Mouse (Mus musculus) stomach, embryonic 16.5 days (tissue): ENCODE measurements around the gene Gm20605. TPM values are rescaled to one million over a fixed set of nuclear protein-coding genes. Genes with fewer than 3 reads are reported as not detected.
A peak's percentile ranks its signal among the peaks of the same experiment; 100 is the strongest.

ENCODE experiments used
- ATAC-seq: fragments of 200-750 bp; cut with Nextera tagmentation; 2 replicates; pipeline ENCODE4 v1.8.0; 2017; ENCODE audit warnings: moderate number of reproducible peaks, moderate TSS enrichment; ENCODE audit not compliant: insufficient read depth, low FRiP score
- H3K27ac ChIP-seq: fragments of 300-500 bp; sonication (generic); 2 replicates; pipeline ENCODE4 v1.5.1; 2014; ENCODE audit warnings: low read length
- H3K27me3 ChIP-seq: fragments of 300-500 bp; sonication (generic); 2 replicates; pipeline ENCODE4 v1.6.1; 2014; ENCODE audit warnings: low read length, control low read depth, mixed read lengths; ENCODE audit not compliant: control insufficient read depth, insufficient read depth
- H3K36me3 ChIP-seq: fragments of 300-500 bp; sonication (generic); 2 replicates; pipeline ENCODE4 v1.6.1; 2014; ENCODE audit warnings: low read length; ENCODE audit not compliant: control insufficient read depth, insufficient read depth
- H3K4me1 ChIP-seq: fragments of 300-500 bp; sonication (generic); 2 replicates; pipeline ENCODE4 v1.6.1; 2014; ENCODE audit warnings: low read length, control low read depth, mixed read lengths; ENCODE audit not compliant: control insufficient read depth, insufficient read depth
- H3K4me2 ChIP-seq: fragments of 300-500 bp; sonication (generic); 2 replicates; pipeline ENCODE4 v1.6.1; 2014; ENCODE audit warnings: low read depth, low read length, mixed read lengths
- H3K4me3 ChIP-seq: fragments of 300-500 bp; sonication (generic); replicated peaks from 2 replicates; pipeline ENCODE4 v1.5.1; 2014; ENCODE audit warnings: mild to moderate bottlenecking, low read length
- H3K9ac ChIP-seq: fragments of 300-500 bp; sonication (generic); 2 replicates; pipeline ENCODE4 v1.6.1; 2014; ENCODE audit warnings: low read length
- H3K9me3 ChIP-seq: fragments of 300-500 bp; sonication (generic); replicated peaks from 2 replicates; pipeline ENCODE4 v1.6.1; 2016; ENCODE audit warnings: low read length, control low read depth; ENCODE audit not compliant: control insufficient read depth
- WGBS: fragments of 180-500 bp; shearing (Covaris S2); extraction: QIAGEN DNeasy Blood & Tissue Kit; methylation state at CpG from one replicate; pipeline ENCODE4 v1.1.7; 2014; 5-methylcytosine and 5-hydroxymethylcytosine counted together
- polyA plus RNA-seq: library from polyadenylated mRNA; unstranded; fragments of >200 nt; fragmentation: Nextera tagmentation; extraction: Ambion mirVana; gene quantifications from 2 replicates; pipeline ENCODE4 v1.2.1, GENCODE M21; 2015

The Gm20605 gene
- polyA plus RNA-seq, 1 experiment from 2014 or later, result 9.4 TPM

DNA sequence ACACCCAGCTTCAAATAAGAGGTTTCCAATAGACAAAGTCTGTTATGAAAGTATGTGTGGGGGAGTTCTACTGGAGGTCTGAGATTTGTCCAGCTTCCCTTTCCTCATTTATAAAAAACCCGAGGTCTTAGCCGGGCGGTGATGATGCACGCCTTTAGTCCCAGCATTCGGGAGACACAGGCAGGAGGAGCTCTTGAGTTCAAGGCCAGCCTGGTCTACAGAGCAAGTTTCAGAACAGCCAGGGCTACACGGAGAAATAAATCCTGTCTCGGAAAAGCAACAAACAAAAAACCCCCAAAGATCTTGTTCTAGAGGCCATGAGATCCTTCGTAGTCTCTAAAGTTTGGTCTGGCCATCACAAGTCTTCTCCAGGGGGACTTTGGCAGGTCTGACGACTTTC lies 984 bp upstream of the Gm20605 start:
- Histone ChIP-seq H3K4me2 (peak overlapping the region; percentile 60), H3K9me3 (no peaks in the 10 kb centered on the region), H3K9ac (peak overlapping the region; percentile 76), H3K27ac (peak overlapping the region; percentile 94), H3K36me3 (no peaks in the 10 kb centered on the region), H3K4me3 (peak overlapping the region; percentile 66), H3K4me1 (peaks cover 41% of the 10 kb centered on the region), H3K27me3 (no peaks in the 10 kb centered on the region)
- WGBS, result 3% methylated on average over 9 of the region's 9 CpGs
- ATAC-seq, result no peak

DNA sequence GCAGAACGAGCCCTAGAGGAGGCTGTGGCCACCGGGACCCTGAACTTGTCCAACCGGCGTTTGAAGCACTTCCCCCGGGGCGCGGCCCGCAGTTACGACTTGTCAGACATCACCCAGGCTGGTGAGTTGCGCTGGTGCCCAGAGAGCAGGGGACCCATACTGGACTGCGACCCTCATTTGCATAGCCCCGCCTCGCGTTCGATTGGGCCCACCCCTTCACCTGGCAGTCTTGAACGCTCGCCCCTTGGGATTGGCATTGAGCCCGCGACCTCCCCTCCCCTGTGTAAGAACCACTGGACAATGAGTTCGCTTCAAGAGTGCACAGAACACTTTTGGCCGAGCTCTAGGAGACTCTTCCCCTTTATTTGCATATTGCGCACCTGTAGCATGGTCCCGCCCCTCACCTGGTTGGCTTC lies 339 bp downstream of the Gm20605 start:
- H3K36me3 ChIP-seq, result no peaks in the 10 kb centered on the region
- H3K27ac ChIP-seq, result peak overlapping the region; percentile 92
- H3K9me3 ChIP-seq, result no peaks in the 10 kb centered on the region
- no peaks in the 10 kb centered on the region for H3K27me3 ChIP-seq
- peaks cover 45% of the 10 kb centered on the region for H3K4me1 ChIP-seq
- whole genome bisulfite sequencing, result 0% methylated on average over 23 of the region's 23 CpGs
- peak overlapping the region; percentile 92 for H3K4me2 ChIP-seq
- peak overlapping the region; percentile 76 for H3K9ac ChIP-seq
- peak; percentile 3; the same call in 1 of the 2 replicates for ATAC-seq
- H3K4me3 ChIP-seq, result peak overlapping the region; percentile 66

DNA sequence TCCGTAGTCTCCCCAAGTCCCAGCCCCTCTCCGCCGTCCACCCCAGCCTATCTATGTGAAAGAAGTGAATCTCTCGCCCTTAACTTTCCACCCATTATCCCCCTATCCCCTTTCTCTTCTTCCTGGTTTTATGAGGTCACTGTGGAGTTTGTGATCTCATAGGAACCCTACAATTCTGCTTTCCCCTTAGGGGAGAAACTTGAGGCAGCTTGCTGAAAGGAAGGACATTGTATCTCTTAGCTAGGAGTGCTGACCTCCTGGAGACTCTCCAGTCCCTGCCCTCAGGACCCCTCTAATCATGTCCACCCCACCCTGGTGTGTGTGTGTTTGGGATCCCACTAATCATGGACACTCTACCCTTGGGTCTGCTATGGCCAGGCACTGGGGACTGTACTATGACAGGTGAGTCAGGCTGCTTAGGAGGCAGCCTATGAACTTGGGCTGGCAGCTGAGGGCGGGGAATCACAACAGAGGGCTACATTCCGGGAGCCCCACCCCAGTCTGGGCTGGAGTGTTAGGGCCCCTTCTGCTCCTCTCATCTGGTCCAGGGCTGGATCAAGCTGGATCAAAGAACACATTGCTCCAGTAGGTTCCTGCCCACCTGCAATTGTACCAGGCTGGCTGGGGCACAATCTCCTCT lies 1.1 kb downstream of the Gm20605 start:
- WGBS, result 13% methylated on average over 6 of the region's 6 CpGs
- Histone ChIP-seq H3K4me2 (peak overlapping the region; percentile 92), H3K36me3 (no peaks in the 10 kb centered on the region), H3K9me3 (no peaks in the 10 kb centered on the region), H3K9ac (peak overlapping the region; percentile 76), H3K27ac (peak overlapping the region; percentile 92), H3K4me1 (peaks cover 42% of the 10 kb centered on the region), H3K4me3 (peak overlapping the region; percentile 66), H3K27me3 (no peaks in the 10 kb centered on the region)
- peak; percentile 6; the same call in 1 of the 2 replicates for ATAC-seq

DNA sequence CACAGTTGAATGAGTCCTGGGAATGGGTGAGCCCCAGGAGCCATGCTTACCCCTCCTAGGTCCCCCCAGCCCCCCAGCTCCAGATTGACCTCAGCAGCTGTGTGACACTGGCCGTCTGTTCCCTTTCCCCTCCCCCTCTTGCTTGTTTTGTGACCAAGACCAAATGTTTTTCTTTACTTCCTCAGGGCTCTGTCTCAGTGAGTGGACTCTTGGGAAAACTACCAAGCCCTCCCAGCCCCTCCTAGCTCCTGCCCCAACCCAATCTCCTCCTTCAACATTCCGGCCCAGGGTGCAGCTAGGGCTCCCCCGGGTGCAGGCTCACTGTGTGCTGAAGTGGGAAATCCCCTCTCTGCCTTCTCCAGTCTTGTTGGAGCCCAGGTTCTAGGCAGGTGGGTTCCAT lies 1.6 kb downstream of the Gm20605 start:
- no peaks in the 10 kb centered on the region for H3K27me3 ChIP-seq
- no peak for ATAC-seq
- H3K36me3 ChIP-seq, result no peaks in the 10 kb centered on the region
- peaks cover 42% of the 10 kb centered on the region for H3K4me1 ChIP-seq
- peak overlapping the region; percentile 92 for H3K27ac ChIP-seq
- H3K9me3 ChIP-seq, result no peaks in the 10 kb centered on the region
- H3K4me3 ChIP-seq, result peak overlapping the region; percentile 66
- H3K9ac ChIP-seq, result peak overlapping the region; percentile 76
- peak overlapping the region; percentile 92 for H3K4me2 ChIP-seq
- 7% methylated on average over 3 of the region's 3 CpGs for WGBS

DNA sequence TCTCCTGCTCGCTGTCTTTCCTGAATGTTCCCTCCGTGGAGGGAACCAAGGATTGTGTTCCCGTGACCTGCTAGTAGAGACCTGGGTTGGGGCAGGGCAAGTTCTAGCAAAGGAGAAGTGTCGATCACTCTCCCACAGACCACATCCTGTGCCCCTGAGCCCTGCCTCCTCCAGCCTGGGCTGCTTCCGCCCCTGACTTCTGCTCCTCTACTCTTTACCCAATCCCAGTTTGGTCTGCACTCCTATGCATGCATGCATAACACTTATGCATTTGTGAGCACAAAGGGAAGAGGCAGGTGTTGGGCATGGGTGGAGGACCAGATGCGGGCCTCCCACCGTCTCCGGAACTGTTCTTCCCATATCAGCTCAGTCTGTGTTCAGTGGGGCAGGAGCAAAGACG lies 2.2 kb downstream of the Gm20605 start:
- no peaks in the 10 kb centered on the region for H3K9me3 ChIP-seq
- H3K27me3 ChIP-seq, result no peaks in the 10 kb centered on the region
- 36% methylated on average over 9 of the region's 9 CpGs for WGBS
- H3K4me1 ChIP-seq, result peaks cover 42% of the 10 kb centered on the region
- peak overlapping the region; percentile 66 for H3K4me3 ChIP-seq
- no peaks in the 10 kb centered on the region for H3K36me3 ChIP-seq
- no peak for ATAC-seq
- peak overlapping the region; percentile 92 for H3K27ac ChIP-seq
- peak overlapping the region; percentile 76 for H3K9ac ChIP-seq
- H3K4me2 ChIP-seq, result peak overlapping the region; percentile 92

DNA sequence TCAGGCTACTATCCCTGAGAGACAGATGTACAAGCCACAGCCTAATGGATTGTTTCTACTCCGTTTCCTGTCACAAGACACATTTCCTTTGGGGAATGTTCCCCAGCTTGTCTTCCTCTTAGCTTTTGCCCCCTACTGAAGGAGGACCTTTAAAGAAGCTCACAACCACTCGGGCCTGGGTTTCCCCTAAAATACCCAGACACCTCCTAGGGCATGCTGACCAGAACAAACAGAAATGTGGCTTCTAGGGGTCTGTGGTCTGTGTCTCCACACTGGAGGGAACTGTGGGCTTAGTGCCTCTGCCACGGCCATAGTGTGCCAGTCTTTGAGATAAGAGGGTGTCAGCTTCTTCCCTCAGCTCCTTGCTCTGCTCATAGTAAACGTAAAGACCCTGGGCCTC lies 2.6 kb downstream of the Gm20605 start:
- ATAC-seq, result no peak
- peak overlapping the region; percentile 76 for H3K9ac ChIP-seq
- H3K4me1 ChIP-seq, result peaks cover 42% of the 10 kb centered on the region
- H3K27me3 ChIP-seq, result no peaks in the 10 kb centered on the region
- H3K9me3 ChIP-seq, result no peaks in the 10 kb centered on the region
- H3K36me3 ChIP-seq, result no peaks in the 10 kb centered on the region
- H3K27ac ChIP-seq, result peak overlapping the region; percentile 92
- H3K4me3 ChIP-seq, result peak overlapping the region; percentile 66
- peak overlapping the region; percentile 92 for H3K4me2 ChIP-seq
- 46% methylated on average over 4 of the region's 4 CpGs for WGBS

DNA sequence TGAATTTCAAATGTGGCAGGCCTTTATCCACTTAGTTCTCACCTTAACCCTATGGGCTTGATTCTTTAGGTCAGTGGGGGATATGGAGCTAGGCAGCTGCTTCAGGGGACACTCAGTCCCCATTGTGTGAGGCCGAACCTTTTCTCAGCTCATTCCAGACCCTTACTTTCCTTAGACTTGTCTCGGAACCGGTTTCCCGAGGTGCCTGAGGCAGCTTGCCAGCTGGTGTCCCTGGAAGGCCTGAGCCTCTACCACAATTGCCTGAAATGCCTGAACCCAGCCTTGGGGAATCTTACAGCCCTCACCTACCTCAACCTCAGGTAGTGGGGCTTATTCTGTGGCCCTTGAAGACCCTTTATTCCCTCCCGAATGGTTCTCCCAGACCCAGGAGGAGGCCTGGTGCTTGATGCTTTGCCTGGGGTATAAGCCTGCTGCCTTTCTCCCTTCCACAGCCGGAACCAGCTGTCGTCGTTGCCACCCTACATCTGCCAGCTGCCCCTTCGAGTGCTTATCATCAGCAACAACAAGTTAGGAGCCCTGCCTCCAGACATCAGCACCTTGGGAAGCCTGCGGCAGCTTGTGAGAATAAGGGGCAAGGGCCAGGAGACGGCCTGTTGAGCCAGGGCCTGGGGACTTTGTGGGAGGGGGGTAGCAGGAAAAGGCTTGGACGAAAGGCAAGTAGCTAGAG lies 4.6 kb downstream of the Gm20605 start:
- Histone ChIP-seq H3K4me1 (peaks cover 38% of the 10 kb centered on the region), H3K4me2 (no peak overlapping the region), H3K27ac (no peak overlapping the region), H3K9me3 (no peaks in the 10 kb centered on the region), H3K36me3 (peaks cover 11% of the 10 kb centered on the region), H3K9ac (peak overlapping the region; percentile 12), H3K27me3 (no peaks in the 10 kb centered on the region), H3K4me3 (no peak overlapping the region)
- no peak for ATAC-seq
- WGBS, result 74% methylated on average over 12 of the region's 12 CpGs

DNA sequence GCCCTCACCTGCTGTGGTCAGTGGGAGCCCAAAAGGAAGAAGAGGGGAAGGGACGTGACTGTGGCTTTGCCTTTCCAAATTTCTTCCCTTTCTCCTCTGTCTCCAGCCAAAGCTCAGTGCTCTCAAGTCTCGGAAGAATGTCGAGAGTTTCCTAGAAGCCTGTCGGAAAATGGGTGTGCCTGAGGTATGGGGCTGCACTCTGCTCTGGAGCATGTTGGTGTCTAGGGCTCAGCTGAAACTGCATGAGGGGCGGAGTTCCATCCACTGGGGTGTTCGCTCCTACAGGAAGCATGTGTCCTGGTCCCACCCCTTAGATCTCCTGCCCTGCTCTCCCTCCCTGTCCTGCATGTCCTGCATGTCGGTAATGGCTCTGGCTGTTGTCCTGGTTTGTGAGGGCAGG lies 10.5 kb downstream of the Gm20605 start:
- Histone ChIP-seq H3K4me3 (no peak overlapping the region), H3K4me2 (no peak overlapping the region), H3K9ac (no peak overlapping the region; the same call in 1 of the 2 replicates), H3K27me3 (peaks cover 9% of the 10 kb centered on the region), H3K4me1 (no peaks in the 10 kb centered on the region), H3K27ac (no peak overlapping the region), H3K36me3 (peaks cover 33% of the 10 kb centered on the region), H3K9me3 (no peaks in the 10 kb centered on the region)
- WGBS, result 72% methylated on average over 7 of the region's 7 CpGs
- no peak for ATAC-seq

DNA sequence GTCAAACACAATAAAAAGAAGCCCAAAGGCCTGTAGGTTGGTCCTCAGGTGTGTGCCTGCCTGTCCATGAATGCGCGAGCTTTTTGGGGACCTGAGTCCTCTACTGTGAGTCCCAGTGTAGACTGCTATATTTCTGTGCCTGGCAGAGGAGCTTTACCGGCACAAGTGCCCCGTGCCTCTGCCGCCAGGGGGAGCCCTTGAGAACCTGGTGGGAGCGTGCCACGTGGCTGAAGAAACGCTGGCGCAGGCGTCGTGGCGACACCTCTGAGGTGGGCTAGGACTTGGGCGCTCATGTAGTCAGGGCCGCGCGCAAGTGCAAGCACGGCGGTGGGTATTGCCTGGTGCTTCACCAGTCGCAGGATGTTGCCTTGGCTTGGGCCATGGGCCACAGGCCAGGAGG lies 12.1 kb downstream of the Gm20605 start, which contains the start of gene Sap25:
TSS of gene Sap25 (plus strand) at position 281 of the 400 bp plus-strand sequence.
- H3K27me3 ChIP-seq, result peaks cover 24% of the 10 kb centered on the region

More for the DNA sequence above, 12.1 kb downstream of the Gm20605 start, which contains the start of gene Sap25:
- 82% methylated on average over 19 of the region's 19 CpGs for WGBS
- H3K27ac ChIP-seq, result no peak within 1 kb of the TSS
- no peak for ATAC-seq
- H3K4me2 ChIP-seq, result no peak within 1 kb of the TSS
- peaks cover 8% of the 10 kb centered on the region; the same call in 1 of the 2 replicates for H3K4me1 ChIP-seq
- H3K9ac ChIP-seq, result no peak within 1 kb of the TSS
- no peak within 1 kb of the TSS for H3K4me3 ChIP-seq
- peaks cover 33% of the 10 kb centered on the region for H3K36me3 ChIP-seq
- H3K9me3 ChIP-seq, result no peaks in the 10 kb centered on the region
